Mouse (Mus musculus): Measurements from ENCODE around the gene Hoxd12. TPM values are rescaled to one million over a fixed set of nuclear protein-coding genes. Genes with fewer than 3 reads are reported as not detected.
A peak's percentile ranks its signal among the peaks of the same experiment; 100 is the strongest.

Hoxd12 gene
- polyA plus RNA-seq, 1 experiment = 3.7 TPM

DNA sequence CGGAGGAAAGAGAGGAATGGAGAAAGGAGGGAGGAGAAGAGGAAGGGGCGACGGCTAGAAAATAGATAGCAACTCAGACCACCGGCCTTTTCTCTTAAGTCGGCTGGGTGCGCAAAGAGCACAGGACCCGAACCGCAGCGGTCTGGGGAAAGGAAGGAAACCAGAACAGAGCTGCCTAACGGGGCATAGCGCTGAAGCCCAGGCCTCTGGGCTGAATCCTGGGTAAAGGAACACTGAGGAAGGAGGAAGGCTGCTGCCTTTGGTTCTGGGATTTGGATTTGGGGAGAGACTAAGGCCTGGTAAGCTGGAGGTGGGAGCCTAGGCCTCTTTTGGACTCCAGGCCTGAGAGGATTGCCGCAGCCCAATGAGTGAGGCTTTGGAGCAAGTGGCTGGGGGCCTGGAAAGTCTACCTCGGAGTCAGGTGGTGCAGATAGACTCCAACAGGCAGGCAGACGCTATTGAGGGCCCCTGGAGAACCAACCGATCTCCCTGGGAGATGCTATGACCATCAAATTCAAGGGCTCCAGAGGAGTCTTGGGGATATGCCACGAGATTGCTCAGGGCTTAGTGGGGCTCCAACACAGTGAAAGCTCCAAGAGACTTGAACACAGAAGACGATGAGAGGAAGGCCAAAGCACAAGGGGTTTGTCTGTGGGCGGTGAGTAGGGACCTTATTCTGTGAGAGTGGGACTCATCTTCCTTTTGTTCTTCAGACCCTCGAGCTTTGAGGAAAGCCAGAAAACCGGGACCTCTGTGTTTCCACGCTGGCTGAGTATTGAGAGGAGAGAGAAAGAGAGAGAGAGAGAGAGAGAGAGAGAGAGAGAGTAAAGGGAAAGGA is 6.0 kb downstream of the Hoxd12 start:
- no peaks in the 10 kb centered on the region for H3K4me1 ChIP-seq (ENCODE audit: control insufficient read depth, insufficient read depth, low read length)
- H3K27ac ChIP-seq (ENCODE audit: insufficient read depth, low read length) = peak overlapping the region; percentile 0; the same call in 1 of the 2 replicates
- peak overlapping the region; percentile 24 for H3K4me3 ChIP-seq (ENCODE audit: insufficient read depth, low read length)
- TF ChIP-seq CTCF (IDR thresholded peaks at IDR 0.05; ENCODE audit: borderline replicate concordance, insufficient read depth, low read length) (no peak), POLR2A (IDR thresholded peaks at IDR 0.05; ENCODE audit: low read depth, low read length) (no peak)

- Histone ChIP-seq H3K4me1 (ENCODE audit: control insufficient read depth, insufficient read depth, low read length) (no peaks in the 10 kb centered on the region), H3K4me3 (ENCODE audit: insufficient read depth, low read length) (peak overlapping the region; percentile 13), H3K27ac (ENCODE audit: insufficient read depth, low read length) (peak overlapping the region; percentile 0; the same call in 1 of the 2 replicates)
- no peak for TF ChIP-seq POLR2A (IDR thresholded peaks at IDR 0.05; ENCODE audit: low read depth, low read length)
- no peak for TF ChIP-seq CTCF (IDR thresholded peaks at IDR 0.05; ENCODE audit: borderline replicate concordance, insufficient read depth, low read length)
These were observed 7.0 kb downstream of the Hoxd12 start for GRCm38 (mm10) chr2:74681594-74682531.

- TF ChIP-seq POLR2A (IDR thresholded peaks at IDR 0.05; ENCODE audit: low read depth, low read length) = no peak
- no peak for TF ChIP-seq CTCF (IDR thresholded peaks at IDR 0.05; ENCODE audit: borderline replicate concordance, insufficient read depth, low read length)
- Histone ChIP-seq H3K4me3 (ENCODE audit: insufficient read depth, low read length) (peak overlapping the region; percentile 8; the same call in 1 of the 2 replicates), H3K27ac (ENCODE audit: insufficient read depth, low read length) (no peak overlapping the region), H3K4me1 (ENCODE audit: control insufficient read depth, insufficient read depth, low read length) (no peaks in the 10 kb centered on the region)
These were observed 8.0 kb downstream of the Hoxd12 start for GRCm38 (mm10) chr2:74682796-74683195.

DNA sequence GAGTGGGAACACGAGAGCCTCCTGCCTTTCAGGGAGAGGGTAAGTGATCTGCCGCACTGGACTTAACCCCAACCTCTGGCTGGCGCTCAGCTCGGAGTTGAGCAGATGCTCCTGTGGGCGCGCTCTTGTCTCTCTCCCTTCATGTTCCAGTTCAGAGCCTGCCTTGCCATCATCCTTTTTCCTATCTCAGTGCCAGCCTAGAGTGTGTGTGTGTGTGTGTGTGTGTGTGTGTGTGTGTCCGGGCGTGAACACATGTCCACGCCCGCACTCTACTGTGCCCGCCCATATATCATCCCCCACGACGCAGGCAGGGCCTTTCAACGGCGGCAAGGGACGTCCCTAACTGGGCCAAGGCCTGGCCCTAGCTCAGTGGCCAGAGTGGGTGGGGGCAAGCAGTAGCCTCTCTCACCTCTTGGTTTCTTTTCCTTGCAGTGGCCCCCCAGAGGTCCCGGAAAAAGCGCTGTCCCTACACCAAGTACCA is 8.7 kb downstream of the Hoxd12 start:
- 0 out of 2 replicates have a peak, but pooled peaks have one; percentile 11 for TF ChIP-seq POLR2A (IDR thresholded peaks at IDR 0.05; ENCODE audit: low read depth, low read length)
- no peak for TF ChIP-seq CTCF (IDR thresholded peaks at IDR 0.05; ENCODE audit: borderline replicate concordance, insufficient read depth, low read length)
- no peak overlapping the region for H3K27ac ChIP-seq (ENCODE audit: insufficient read depth, low read length)
- no peaks in the 10 kb centered on the region for H3K4me1 ChIP-seq (ENCODE audit: control insufficient read depth, insufficient read depth, low read length)
- peak overlapping the region; percentile 9; the same call in 1 of the 2 replicates for H3K4me3 ChIP-seq (ENCODE audit: insufficient read depth, low read length)

GRCm38 (mm10) chr2:74684106-74684505 is 9.3 kb downstream of the Hoxd12 start:
- H3K4me3 ChIP-seq (ENCODE audit: insufficient read depth, low read length) = peak overlapping the region; percentile 9; the same call in 1 of the 2 replicates
- TF ChIP-seq CTCF (IDR thresholded peaks at IDR 0.05; ENCODE audit: borderline replicate concordance, insufficient read depth, low read length) = no peak
- TF ChIP-seq POLR2A (IDR thresholded peaks at IDR 0.05; ENCODE audit: low read depth, low read length) = no peak

GRCm38 (mm10) chr2:74685059-74685603 is 10.3 kb downstream of the Hoxd12 start:
- TF ChIP-seq POLR2A (IDR thresholded peaks at IDR 0.05; ENCODE audit: low read depth, low read length) (no peak), CTCF (IDR thresholded peaks at IDR 0.05; ENCODE audit: borderline replicate concordance, insufficient read depth, low read length) (no peak)
- Histone ChIP-seq H3K27ac (ENCODE audit: insufficient read depth, low read length) (no peak overlapping the region), H3K4me1 (ENCODE audit: control insufficient read depth, insufficient read depth, low read length) (no peaks in the 10 kb centered on the region), H3K4me3 (ENCODE audit: insufficient read depth, low read length) (no peak overlapping the region)

More at GRCm38 (mm10) chr2:74684106-74684505, 9.3 kb downstream of the Hoxd12 start:
- H3K27ac ChIP-seq (ENCODE audit: insufficient read depth, low read length) = no peak overlapping the region
- H3K4me1 ChIP-seq (ENCODE audit: control insufficient read depth, insufficient read depth, low read length) = no peaks in the 10 kb centered on the region

DNA sequence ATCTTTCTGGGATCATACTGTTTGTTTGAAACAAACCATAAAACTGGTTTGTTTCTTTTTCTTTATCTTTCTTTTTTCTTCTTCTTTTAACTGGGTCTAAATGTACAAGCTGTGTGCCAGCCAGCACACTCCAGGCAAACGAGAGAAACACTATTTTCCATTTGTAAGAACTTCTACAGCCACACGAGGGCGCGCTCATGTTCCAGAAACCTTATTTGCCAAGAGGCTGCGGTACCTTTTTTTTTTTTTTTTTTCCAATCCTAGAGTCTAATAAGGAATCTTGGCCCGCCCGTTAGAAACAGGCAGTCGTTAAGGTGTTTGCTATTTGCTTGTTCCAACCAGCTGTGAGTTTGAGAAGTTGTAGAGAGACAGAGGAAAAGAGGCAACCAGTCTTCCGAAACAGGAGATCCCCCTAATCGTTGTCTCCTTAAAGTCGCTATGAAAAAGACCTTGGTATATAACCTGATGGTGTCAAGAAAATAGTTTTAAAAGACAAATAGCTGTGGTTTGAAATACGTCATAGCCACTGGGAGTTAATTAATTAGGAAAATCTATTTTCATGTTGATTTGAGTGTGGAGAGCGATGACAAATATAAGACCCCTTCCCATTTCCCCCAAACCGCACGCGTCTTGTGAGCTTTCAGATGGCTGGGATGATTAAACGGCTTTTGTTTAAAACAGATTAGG is 11.6 kb downstream of the Hoxd12 start:
- peak overlapping the region; percentile 35; the same call in 1 of the 2 replicates for H3K27ac ChIP-seq (ENCODE audit: insufficient read depth, low read length)
- TF ChIP-seq POLR2A (IDR thresholded peaks at IDR 0.05; ENCODE audit: low read depth, low read length) (no peak), CTCF (IDR thresholded peaks at IDR 0.05; ENCODE audit: borderline replicate concordance, insufficient read depth, low read length) (0 out of 2 replicates have a peak, but pooled peaks have one; percentile 20)
- peak overlapping the region; percentile 28; the same call in 1 of the 2 replicates for H3K4me3 ChIP-seq (ENCODE audit: insufficient read depth, low read length)
- no peaks in the 10 kb centered on the region for H3K4me1 ChIP-seq (ENCODE audit: control insufficient read depth, insufficient read depth, low read length)

GRCm38 (mm10) chr2:74686988-74687697 is 12.3 kb downstream of the Hoxd12 start:
- no peaks in the 10 kb centered on the region for H3K4me1 ChIP-seq (ENCODE audit: control insufficient read depth, insufficient read depth, low read length)
- H3K27ac ChIP-seq (ENCODE audit: insufficient read depth, low read length) = peak overlapping the region; percentile 35
- H3K4me3 ChIP-seq (ENCODE audit: insufficient read depth, low read length) = peak overlapping the region; percentile 28
- TF ChIP-seq POLR2A (IDR thresholded peaks at IDR 0.05; ENCODE audit: low read depth, low read length) (no peak), CTCF (IDR thresholded peaks at IDR 0.05; ENCODE audit: borderline replicate concordance, insufficient read depth, low read length) (no peak)
